Mouse (Mus musculus) common myeloid progenitor, adult 5-6 weeks (primary cell): ENCODE results near the gene Mphosph9. TPM values are rescaled to one million over a fixed set of nuclear protein-coding genes. Genes with fewer than 3 reads are reported as not detected.
A peak's percentile ranks its signal among the peaks of the same experiment; 100 is the strongest.

Experiments used
- ATAC-seq: replicated peaks from 2 replicates; pipeline ENCODE4 v1.8.0; 2016; ENCODE audit warnings: low read depth, mild to moderate bottlenecking, moderate TSS enrichment, inconsistent platforms; ENCODE audit not compliant: poor library complexity, severe bottlenecking
- total RNA-seq: library from RNA; stranded (forward); fragments of 200-1000, 187-1606 nt; gene quantifications from 2 replicates; pipeline ENCODE4 v1.2.3, GENCODE M21; 2017

Mphosph9 gene
- total RNA-seq, 1 experiment from 2014 or later, result 40.4 TPM

DNA sequence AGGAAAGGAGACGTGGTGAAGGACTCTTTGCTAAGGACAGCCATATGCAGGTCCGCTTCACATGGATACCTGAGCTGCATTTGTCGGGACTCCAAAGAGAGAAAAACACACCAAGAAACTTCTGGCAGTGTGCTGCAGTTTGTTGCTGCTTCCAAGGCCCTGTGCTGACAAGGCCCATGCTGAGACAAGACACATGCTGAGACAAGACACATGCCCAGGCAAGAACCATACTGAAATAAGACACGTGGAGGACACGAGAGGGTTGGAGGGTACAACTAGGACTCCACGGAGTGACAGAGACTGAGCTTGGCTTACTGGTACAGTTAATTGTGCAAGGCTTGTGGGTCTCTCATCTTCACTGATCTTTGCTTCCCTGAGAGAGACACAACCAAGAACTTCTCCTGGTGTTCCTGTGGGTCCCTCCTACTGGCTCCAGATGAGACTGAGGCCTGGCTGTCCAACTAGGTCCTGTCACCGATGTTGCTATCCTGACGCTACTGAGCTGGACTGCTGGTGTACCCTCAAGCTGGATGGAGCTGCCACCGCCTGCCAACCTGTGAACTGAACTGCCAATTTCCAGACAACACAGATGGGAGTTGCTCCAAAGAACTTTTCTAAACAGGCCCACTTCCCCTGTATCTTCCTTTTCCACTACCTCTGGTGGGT lies 84.4 kb downstream of the Mphosph9 start:
- no peak for ATAC-seq

DNA sequence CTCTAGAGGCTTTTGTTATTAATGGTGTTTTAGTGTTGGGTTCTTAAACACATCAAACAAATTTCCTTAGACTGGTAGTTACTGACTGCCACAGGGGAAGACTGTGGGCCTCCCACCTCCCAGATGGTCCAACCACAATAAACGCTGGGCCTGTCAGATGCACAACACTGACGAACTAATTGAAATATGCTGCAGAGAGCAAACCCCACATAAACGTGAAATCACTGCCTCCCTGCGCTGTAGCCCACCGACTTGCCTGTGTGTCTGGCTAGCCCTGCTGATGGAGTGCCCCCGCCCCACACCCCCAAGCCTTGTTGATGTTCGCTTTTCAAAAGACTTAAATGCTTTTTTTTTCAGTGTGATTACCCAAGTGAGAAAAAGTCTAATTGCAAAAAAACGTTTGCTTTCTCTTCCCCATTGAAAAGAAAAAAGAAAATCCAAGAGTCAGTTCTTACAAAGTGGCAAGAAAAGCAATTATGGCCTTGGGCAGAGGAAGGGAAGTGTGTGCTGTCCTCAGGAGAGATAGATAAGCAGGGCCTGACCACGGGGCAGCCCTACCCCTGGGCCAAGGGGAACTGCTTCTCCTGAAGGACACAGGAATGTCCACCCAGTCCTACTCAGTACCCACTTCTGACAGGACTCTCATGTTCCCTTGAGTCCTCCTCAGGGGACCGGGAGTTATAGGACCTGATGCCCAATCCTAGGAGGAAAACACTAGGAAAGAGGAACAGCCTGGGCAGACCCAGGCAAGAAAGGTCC lies 85.9 kb downstream of the Mphosph9 start:
- ATAC-seq, result 0 out of 2 replicates have a peak, but pooled peaks have one; percentile 29

GRCm38 (mm10) chr5:124240841-124241685 lies 86.7 kb downstream of the Mphosph9 start:
- ATAC-seq, result no peak

- ATAC-seq, result no peak
These were observed 91.6 kb downstream of the Mphosph9 start for GRCm38 (mm10) chr5:124236180-124236579.

- no peak for ATAC-seq
These were observed 93.0 kb downstream of the Mphosph9 start for GRCm38 (mm10) chr5:124234778-124235177.

DNA sequence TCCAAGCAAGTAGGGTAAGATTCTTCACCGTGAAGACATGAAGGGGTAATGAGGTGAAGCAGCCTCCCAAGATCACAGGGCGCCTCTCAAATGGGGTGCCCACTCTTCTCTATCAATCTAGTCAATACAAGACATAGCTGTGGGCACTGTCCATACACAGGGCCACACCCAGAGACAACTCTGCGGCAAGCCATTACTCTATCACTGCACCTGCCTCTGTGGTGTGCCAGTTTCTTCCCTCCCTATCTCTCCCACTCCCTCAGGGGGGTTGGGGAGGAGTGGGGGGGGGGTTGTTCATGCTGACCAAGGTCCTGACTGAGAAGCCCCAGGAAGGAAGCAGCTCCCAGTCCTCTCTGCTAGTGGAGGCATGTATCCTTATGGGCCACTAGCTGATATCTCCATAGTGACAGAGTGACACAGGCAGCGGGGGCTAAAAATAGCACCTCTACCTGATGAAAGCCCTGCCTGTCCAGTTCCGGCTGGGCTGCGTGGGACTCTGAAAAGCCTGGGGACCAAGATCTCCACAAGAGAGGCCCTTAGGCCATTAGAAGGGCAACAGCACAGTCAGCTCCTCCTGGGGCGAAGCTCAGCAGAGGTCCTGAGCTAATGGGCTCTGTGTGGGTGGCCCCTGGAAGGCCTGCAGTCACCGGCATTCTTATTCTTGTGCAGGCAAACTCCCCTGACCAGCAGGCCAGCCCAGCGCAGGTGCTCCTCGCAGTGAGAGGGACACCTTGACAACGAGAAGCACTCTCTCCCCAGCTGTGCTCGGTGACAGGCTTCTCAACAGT lies 93.7 kb downstream of the Mphosph9 start:
- no peak for ATAC-seq

- ATAC-seq, result no peak
These were observed 94.7 kb downstream of the Mphosph9 start for GRCm38 (mm10) chr5:124233144-124233465.

DNA sequence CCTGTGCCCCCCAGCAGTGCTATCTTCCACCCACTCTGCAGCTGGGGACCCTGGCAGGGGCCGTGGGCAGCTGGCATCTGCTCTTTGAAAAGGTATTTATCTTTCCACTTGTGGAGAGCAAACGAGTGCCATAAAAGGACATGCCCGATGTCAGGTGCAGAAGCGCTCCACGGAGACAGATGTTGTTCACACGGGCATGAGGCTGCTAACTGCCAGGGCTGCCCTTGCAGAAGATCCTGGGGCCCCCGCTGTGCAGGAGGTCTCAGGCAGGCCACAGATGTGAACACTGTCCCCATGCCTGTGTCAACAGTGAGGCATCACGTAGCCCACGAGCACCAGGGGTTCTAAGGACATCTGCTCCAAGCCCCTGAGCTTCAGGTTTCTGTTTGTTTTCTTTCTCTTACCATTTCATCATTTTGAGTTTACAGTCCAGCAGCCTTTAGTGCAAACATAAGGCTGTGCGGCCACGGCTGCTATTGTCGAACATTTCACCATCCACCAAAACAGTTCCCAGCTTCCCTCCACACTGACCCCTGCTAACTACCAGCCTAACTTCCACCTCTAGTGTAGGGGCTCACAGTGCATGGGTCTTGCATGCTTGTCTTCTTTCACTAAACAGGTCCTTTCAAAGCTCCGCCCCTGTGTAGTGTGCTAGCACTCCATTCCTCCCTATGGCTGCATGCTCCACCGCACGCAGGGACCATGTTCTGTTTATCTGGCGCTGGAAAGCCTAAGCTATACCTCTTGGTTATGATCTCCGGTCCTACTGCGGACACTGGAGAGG lies 95.2 kb downstream of the Mphosph9 start:
- no peak for ATAC-seq

- ATAC-seq, result no peak
These were observed 97.3 kb downstream of the Mphosph9 start for GRCm38 (mm10) chr5:124230461-124230860.

DNA sequence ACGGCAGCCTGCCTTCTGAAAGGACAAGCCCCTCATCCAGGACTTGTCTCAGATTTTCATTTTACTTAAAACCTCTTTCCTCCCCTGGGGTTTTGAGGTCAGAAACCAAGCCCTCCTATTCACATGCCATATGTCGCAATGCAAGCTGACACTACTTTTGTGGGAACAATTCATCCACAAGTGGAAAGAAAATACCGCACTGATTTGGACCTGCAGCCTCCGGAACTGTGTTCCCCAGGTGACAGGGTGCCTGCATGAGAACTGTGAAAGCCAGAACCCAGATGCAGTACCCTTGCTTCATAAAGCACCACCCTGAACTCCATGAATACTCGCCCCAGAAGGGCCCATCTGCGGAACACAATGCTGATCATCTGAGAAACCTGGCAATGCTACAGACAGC lies 100.6 kb downstream of the Mphosph9 start:
- peak; percentile 43 for ATAC-seq

DNA sequence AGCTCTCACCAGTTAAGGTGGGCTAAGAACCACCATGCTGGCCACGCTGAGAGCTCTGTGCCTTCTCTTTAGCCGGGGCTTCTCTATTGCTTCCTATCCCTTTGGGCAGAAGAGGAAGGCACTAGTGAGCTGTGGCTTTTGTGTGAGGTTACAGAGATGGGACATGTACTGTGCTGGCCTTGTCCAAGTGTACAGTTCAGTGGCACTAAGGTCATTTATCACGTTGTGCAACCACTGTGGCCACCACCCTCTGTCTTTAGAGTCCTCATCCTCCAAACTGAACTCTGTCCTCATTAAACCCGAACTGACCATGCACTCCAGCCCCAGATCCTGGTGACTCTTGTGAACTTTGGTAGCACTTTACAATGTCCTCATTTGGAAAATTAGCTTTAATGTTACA lies 101.3 kb downstream of the Mphosph9 start:
- ATAC-seq, result no peak; the same call in 1 of the 2 replicates

GRCm38 (mm10) chr5:124225891-124226290 lies 101.9 kb downstream of the Mphosph9 start:
- peak; percentile 40; the same call in 1 of the 2 replicates for ATAC-seq

- ATAC-seq, result no peak
These were observed 103.3 kb downstream of the Mphosph9 start for GRCm38 (mm10) chr5:124224321-124225092.

- ATAC-seq, result no peak
These were observed 104.2 kb downstream of the Mphosph9 start for GRCm38 (mm10) chr5:124223574-124223973.

DNA sequence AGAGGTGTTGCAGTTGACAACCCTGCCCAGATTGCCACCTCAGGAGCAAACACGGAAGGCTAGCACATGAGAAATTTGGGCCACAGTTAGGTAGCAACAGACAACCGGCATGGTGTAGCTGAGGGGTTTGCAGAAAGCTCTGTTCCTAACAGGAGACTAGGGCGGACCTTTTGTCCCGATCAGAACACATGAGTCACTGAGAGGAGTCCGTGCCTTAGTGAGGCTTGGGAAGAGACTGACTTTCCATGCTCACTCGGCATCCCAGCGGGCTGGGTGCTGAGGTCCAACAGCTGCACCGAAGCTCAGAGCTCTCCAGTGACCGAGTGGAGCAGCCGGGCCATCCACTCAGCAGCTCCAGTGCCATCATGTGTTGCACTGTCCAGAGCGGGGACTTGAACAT lies 105.1 kb downstream of the Mphosph9 start:
- ATAC-seq, result no peak

DNA sequence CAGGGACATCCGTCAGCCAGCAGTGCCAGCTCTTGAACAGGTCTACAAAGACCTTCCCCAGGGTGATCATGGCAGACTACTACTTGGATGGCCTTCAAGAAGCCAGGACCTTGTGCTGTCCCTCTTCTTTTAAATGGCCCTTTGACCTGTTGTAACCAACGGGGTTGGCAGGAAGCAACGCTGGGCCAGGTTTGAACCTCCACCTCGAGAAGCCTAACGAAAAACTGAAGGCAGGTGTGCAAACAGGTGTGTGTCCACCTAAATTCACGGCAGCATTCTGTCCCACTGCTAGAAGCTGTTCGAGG lies 106.1 kb downstream of the Mphosph9 start:
- no peak for ATAC-seq

DNA sequence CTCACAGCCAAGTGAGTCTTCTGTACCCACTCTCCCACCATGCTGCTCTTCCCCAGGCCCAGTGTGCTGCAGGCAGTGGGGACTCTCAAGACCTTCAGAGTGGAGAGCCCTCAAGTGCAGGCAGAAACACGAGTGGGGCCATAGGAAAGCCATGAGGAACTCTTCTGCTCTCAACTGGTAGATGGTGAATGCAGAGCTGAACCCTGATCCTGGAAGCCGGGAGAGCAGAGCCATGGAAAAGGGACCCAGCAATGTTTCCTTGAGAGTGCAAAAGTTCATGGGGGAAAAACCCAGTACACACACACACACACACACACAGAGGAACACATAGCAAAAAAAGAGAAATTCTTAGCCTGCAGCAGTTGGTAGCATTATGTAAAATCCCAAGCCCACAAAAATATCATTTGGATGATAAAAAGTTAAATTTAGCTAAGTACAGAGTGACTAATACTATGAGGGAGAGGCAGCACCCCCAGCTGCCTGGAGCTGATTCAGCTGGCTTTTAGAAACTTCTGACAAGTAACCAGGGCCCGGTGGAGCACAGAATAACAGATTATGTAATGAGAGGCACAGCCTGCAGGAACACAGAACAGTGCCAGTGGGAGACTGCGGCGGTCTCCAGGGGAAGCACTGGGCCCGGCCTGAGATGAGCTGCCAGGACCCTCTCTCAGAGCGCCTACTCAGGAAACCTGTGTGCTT lies 106.6 kb downstream of the Mphosph9 start:
- ATAC-seq, result peak; percentile 19; the same call in 1 of the 2 replicates

- ATAC-seq, result no peak
These were observed 107.2 kb downstream of the Mphosph9 start for GRCm38 (mm10) chr5:124220551-124220950.
